Mouse (Mus musculus) CH12.LX (cell line): ENCODE data around the gene Src.

ENCODE experiments used
- CTCF ChIP-seq, 2 experiments: IDR thresholded peaks in 1 of 2; conservative IDR thresholded peaks in 1 of 2; 2 replicates each; pipeline ENCODE4 v1.5.1; 2011 to 2012; ENCODE audit warnings: low read depth in 2 of 2, low read length in 2 of 2, improper control_type of control experiment in 1 of 2, inconsistent platforms in 1 of 2, mild to moderate bottlenecking in 1 of 2, moderate library complexity in 1 of 2
- ELF1 ChIP-seq: IDR thresholded peaks from 2 replicates; pipeline ENCODE4 v1.6.1; 2014; ENCODE audit warnings: low read depth, mild to moderate bottlenecking, inconsistent platforms, low read length, improper control_type of control experiment
- EP300 ChIP-seq: IDR thresholded peaks from 2 replicates; pipeline ENCODE4 v1.6.1; 2011; ENCODE audit warnings: low read length, improper control_type of control experiment
- MAX ChIP-seq: IDR thresholded peaks from 2 replicates; pipeline ENCODE4 v1.6.1; 2011; ENCODE audit warnings: low read length, improper control_type of control experiment
- POLR2A ChIP-seq: IDR thresholded peaks from 2 replicates; pipeline ENCODE4 v1.6.1; 2011; ENCODE audit warnings: low read depth, mild to moderate bottlenecking, improper control_type of control experiment, low read length
- POLR2AphosphoS2 ChIP-seq: IDR thresholded peaks from 2 replicates; pipeline ENCODE4 v1.6.1; 2011; ENCODE audit warnings: low read depth, low read length, improper control_type of control experiment
- SIN3A ChIP-seq: IDR thresholded peaks from 2 replicates; pipeline ENCODE4 v1.6.1; 2012; ENCODE audit warnings: low read length, improper control_type of control experiment, inconsistent platforms
- USF2 ChIP-seq: conservative IDR thresholded peaks from 2 replicates; pipeline ENCODE4 v1.6.1; 2011; ENCODE audit warnings: low read depth, low read length, improper control_type of control experiment
- ZNF384 ChIP-seq: IDR thresholded peaks from 2 replicates; pipeline ENCODE4 v1.6.1; 2012; ENCODE audit warnings: low read depth, low read length, improper control_type of control experiment, inconsistent platforms

GRCm38 (mm10) chr2:157424126-157424903 lies 6.1 kb downstream of the Src start:
- TF ChIP-seq SIN3A, result no peak
- TF ChIP-seq CTCF (conservative IDR thresholded peaks at IDR 0.05 in 1 of 2, IDR thresholded peaks at IDR 0.05 in 1 of 2; ENCODE audit: low read depth in 2 of 2, low read length in 2 of 2), result no peak
- TF ChIP-seq ELF1, result no peak
- TF ChIP-seq MAX, result no peak
- TF ChIP-seq ZNF384, result no peak
- no peak for TF ChIP-seq EP300
- no peak for TF ChIP-seq POLR2A
- no peak for TF ChIP-seq POLR2AphosphoS2
- TF ChIP-seq USF2, result no peak
